Mouse (Mus musculus) kidney, postnatal 14 days (tissue): ENCODE measurements around the gene Vamp2.

Source experiments
- DNase-seq: peaks from one replicate; pipeline ENCODE4 v3.0.0; 2022; ENCODE audit warnings: mixed read lengths

Gene Vamp2

DNA sequence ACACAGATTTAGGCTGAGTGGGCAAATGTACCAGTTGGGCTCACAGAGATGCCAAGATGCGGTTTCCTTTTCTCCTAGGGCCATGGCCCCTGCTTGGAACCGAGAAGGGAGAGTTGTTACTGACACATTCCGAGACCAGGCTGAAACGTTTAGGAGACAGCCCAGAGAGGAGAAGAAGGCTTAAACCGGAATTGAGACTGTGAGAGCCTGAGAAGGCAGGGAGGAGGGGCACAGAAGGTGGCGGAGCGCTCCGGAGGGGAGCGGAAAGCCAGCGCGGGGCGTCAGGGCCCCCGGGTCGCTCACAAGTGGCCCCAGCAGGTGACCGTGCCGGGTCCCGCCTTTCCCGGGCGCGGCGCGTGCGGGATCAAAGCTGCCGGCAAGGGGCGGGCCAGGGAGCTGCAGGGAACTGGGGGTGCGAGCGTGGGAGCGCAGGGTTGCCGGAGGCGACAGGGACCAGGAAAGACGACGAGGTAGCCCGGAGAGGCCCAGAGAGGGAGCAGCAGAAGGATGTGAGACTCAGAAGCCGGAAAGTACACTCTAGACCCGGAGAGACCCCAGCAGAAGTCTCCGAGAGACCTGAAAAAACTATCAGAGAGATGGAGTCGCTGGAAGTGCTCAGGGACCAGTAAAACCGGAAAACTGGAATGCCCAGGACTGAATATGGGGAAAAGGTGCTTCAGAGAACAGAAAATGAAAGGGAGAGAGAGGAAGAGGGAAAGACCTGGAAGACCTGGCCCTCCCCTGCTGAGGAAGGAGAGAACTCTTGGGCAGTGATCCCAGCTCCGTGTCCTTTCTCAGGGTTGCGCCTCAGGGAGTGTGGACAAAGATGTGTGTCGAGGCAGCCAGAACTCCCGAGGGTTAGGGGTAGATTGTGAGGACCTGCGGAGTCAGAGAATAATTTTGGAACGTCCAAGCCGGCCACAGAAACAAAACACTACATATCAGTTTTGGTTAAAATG lies 29.7 kb downstream of the Vamp2 start:
- peak; percentile 75 for DNase-seq

DNA sequence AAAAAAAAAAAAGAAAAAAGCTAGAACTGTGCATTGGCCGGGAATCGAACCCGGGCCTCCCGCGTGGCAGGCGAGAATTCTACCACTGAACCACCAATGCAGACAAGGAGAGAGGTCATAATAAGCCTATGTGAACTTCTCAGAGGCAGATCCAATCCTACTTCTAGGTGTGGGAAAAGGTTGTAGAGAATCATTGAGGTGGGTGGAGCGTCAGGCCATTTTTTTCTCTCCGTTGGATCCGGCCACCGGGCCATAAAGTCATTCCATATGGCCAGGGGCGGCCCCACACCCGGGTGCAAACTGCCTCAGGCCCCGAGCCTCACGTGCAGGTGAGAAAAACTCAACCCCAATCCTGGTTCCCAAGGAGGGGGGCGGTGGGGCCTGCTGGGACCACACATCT lies 30.5 kb downstream of the Vamp2 start:
- DNase-seq, result peak; percentile 92

- DNase-seq, result no peak
These were observed 31.3 kb downstream of the Vamp2 start for GRCm38 (mm10) chr11:69119446-69120155.

DNA sequence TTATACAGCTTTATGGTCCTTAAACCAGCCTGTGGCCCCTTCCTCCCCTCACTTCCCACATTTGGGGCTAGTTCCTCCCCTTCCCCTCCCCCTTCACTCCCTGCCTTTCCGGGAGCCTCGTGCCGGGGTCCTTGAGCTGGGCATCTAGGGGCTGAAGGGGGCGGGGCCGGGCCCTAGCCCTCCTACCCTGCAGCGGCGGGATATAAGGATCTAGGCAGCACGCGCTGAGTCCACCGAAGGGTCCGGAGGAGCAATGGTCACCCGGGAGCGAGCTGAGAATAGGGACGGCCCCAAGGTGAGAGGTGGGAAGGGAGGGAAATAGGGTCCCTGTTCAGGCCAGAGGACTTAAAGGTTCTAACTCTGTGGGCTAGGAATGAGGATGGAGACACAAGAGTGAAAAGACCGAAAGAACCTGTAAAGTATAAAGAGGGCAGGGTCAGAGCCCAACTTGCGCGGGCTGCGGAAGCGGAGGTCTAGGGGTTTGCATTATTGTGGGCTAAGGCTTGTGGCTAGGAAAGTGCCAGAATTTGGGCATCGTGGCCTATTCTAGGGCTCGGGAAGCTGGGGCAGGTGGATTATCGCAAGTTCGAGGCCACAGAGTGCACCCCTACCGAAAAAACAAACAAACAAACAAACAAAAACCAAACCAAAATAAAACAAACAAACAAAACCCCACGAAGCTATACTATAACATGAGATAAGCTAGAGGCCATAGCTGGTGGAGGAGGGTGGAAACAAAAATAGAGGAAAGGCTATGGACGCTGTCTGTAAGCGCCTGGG lies 32.1 kb downstream of the Vamp2 start, which contains the start of gene Hes7:
TSS of gene Hes7 (plus strand) at position 184 of the 780 bp plus-strand sequence.
- peak; percentile 21 for DNase-seq

DNA sequence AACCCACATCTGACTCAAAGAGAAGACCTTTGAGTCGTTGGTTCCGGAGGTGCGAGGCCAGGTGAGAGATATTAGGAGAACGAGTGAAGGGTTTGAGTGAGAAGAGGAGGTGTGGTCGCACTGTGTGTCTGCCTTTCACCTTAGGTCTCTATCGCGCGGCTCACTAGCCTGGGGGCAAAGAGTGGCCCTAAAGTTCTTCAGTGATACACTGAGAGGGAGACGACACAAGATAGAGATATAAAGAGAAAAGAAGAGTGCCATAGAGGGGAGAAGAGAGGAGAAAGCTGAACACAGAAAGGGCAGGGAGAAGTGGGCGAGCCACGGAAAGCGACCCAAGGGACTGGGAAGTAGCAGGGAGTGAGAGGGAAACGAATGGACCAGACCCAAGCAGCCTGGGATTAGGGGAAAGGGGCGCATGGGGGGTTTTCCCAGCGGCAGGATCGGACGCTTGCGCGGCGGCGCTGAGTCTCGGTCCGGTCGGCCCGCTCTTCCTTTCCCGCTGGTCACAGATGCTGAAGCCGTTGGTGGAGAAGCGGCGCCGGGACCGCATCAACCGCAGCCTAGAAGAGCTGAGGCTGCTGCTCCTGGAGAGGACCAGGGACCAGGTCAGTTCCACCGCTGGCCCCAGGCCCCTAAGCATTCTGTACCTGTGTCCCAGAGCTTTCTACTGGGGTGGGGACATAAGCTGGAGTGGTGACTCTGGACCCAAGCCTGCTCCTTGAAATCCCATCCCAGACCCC lies 32.9 kb downstream of the Vamp2 start:
- DNase-seq, result peak; percentile 52

- no peak for DNase-seq
These were observed 33.5 kb downstream of the Vamp2 start for GRCm38 (mm10) chr11:69121741-69122335.

DNA sequence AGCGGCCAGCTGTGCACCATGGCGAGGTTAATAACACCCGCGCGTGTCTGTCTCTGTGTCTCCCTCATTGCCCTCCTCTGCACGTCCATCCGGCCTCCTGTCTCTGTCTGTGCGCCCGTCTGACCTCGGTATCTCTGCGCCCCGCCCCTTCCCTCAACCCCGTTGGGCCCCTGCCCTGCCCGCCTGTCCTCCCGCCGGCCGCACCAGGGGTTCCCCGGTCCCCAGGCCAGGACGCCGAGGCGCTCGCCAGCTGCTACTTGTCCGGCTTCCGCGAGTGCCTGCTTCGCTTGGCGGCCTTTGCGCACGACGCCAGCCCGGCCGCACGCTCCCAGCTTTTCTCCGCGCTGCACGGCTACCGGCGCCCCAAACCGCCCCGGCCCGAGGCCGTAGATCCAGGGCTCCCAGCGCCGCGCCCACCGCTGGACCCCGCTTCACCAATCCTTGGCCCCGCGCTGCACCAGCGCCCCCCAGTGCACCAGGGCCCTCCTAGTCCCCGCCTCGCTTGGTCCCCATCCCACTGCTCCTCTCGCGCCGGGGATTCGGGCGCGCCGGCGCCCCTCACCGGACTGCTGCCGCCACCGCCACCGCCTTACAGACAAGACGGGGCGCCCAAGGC lies 34.2 kb downstream of the Vamp2 start, which contains the start of gene 9130213A22Rik:
TSS of gene 9130213A22Rik (minus strand) at position 254 of the 616 bp plus-strand sequence.
- DNase-seq, result peak; percentile 93

DNA sequence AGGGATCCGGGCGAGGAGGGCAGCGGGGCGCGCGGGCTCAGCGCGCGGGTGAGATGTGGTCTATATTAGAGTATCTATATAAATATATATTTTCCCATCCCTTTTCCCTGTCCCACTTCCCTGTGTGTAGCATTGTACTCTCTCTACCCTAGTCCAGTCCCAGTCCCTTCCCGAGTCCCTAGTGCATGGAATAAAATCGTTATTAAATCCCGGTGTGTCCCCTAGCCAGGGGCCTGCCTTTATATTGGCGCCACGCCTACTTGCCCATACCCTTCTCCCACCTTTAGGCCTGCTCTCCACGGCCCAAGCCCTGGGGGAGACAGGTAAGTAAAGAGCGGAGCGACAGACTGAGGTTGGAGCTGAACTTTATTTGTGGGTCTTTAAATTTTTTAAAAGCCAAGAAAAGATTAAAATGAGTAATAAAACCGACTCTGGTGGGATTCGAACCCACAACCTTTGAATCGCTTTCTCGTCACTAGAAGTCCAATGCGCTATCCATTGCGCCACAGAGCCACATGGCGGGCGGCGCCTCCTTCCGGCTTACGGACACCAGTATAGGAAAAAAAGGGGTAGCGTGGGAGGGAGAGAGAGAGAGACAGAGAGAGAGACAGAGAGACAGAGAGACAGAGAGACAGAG lies 34.9 kb downstream of the Vamp2 start:
- peak; percentile 93 for DNase-seq

- peak; percentile 92 for DNase-seq
These were observed 35.6 kb downstream of the Vamp2 start for GRCm38 (mm10) chr11:69123693-69124497.

DNA sequence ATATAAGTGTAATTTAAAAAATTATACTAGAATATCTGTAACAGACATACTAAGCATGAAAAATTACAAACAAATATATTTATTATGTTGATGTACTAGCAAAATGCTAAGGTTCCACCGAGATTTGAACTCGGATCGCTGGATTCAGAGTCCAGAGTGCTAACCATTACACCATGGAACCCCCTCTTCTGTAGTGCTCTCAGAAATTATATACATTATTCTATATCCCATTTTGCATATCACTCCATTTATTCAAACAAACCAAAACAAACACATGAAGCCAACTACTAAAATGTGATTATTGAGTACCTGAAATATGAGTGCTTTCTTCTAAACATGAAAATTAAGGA lies 36.2 kb downstream of the Vamp2 start:
- DNase-seq, result peak; percentile 75

GRCm38 (mm10) chr11:69125041-69125851 lies 37.0 kb downstream of the Vamp2 start:
- peak; percentile 90 for DNase-seq

DNA sequence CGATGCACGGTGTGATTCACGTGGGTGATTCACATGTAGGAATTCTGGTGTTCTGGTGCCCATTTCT lies 37.4 kb downstream of the Vamp2 start, which contains the start of gene Aloxe3:
TSS of gene Aloxe3 (plus strand) at position 45 of the 67 bp plus-strand sequence.
- no peak for DNase-seq

- peak; percentile 20 for DNase-seq
These were observed 37.8 kb downstream of the Vamp2 start for GRCm38 (mm10) chr11:69125919-69126705.

- no peak for DNase-seq
These were observed 38.4 kb downstream of the Vamp2 start for GRCm38 (mm10) chr11:69126706-69127095.

- DNase-seq, result no peak
These were observed 40.3 kb downstream of the Vamp2 start for GRCm38 (mm10) chr11:69128426-69129122.

GRCm38 (mm10) chr11:69133566-69133922 lies 45.3 kb downstream of the Vamp2 start:
- no peak for DNase-seq

- peak; percentile 64 for DNase-seq
These were observed 45.8 kb downstream of the Vamp2 start for GRCm38 (mm10) chr11:69133923-69134621.

DNA sequence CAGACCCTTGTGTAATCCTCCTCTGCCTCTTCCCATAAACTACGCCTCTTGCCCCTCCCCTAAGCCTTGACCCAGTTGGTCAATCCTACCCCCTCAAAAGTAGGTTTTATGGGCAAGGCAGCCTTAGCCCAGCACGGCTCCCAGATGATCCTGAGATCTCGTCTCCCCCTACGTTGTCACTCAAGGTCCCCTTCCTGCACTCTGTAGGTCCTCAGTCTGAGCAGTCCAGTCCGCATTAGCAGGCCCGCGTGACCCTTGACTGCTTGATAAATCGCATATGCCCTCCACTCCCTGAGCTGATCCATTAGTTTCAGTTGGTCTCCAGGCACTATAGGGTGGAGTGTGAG lies 46.3 kb downstream of the Vamp2 start:
- no peak for DNase-seq
